ENCODE assay signal across 11 mouse cellular contexts in the genomic region with DNA sequence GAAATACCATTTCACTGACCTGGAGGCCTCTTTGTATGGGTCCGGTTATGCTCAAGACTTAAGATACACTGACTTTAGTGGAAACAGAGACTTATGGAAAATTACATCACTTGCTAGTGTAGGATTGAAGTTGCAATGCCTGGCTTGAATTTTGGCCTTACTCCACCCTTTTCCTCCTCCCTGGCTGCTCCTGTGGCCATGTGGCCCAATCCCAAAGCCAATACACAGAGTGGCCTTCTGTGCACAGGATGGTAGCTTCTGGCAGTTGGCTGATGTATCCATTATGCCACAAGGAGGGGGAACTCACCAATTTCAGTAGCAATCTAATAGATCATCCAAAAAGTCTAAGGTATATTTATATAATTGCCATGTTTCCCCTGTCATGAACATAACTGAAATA.
"Had no signal": no experiment of that assay in that cellular context is flagged by ENCODE, and none has a peak within 500 bp of the region (broad histone marks: within the 10 kb centered on the region; RNA-seq: fewer than 3 reads in every experiment).

No protein-coding gene starts in this region.

- DNase-seq: kidney, postnatal 10 days; kidney, postnatal 36 days; layer of hippocampus, postnatal 36 days; liver; lung, adult 18-20 months; lung, postnatal 10 days; lung, postnatal 36 days; spleen, adult 18-20 months; thymus, adult 2 months; thymus, postnatal 14 days; thymus, postnatal 4 days had no signal
